Mouse (Mus musculus): Measurements from ENCODE around the gene Mfsd4a.
A peak's percentile ranks its signal among the peaks of the same experiment; 100 is the strongest.

Gene Mfsd4a

DNA sequence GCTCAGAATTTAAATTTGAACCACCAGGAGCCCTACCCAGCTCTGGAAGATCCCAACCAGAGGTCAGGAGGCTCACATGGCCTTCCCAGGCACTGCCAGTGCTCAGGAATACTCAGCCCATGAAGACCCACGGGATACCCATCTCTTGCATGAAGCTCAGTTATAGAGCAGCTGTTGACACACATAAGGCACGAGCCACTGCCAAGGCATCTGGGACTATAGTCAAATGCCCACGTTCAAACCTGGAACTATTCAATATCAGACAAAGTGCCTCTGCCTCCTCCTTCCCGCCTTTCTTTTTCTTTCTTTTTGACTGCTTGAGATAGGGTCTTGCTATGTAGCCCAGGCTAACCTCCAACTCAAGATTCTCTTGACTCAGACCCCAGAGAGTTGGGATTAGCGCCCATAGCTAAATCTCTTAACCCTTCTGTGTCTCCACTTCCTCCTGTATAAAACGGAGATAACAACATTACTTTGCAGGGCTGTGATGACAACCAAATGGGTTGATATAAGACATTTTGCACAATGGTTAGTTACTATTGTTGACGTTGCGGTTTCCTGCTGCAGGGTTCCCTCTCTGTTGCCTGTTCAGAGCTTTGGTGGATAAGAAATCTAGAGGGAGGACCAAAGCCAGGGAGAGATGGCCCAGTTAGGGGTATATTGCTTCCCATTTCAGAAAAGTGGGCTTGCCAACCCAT lies 2.2 kb downstream of the Mfsd4a start:
- no peak for DNase-seq (ENCODE audit: low spot score)

GRCm38 (mm10) chr1:132065001-132065400 lies 2.9 kb downstream of the Mfsd4a start:
- DNase-seq (ENCODE audit: low spot score), result no peak

DNA sequence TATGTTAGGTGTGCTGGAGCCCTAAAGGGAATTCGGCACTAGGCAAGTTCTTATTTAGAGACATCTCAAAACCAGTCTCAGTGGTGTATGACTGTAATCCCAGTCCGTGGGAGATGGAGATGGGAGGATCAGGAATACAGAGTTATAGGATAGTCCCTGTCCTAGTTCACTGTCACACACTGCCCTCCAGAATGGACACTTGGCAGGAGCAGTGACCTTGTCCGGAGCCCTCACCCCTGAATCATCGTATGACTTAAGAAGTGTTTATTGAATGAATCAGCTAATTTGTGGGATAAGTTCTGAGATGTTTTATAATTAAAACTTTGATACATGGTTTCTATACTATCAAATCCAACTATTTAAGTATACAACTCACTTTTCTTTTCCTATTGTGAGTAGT lies 4.8 kb downstream of the Mfsd4a start:
- DNase-seq (ENCODE audit: low spot score), result no peak

DNA sequence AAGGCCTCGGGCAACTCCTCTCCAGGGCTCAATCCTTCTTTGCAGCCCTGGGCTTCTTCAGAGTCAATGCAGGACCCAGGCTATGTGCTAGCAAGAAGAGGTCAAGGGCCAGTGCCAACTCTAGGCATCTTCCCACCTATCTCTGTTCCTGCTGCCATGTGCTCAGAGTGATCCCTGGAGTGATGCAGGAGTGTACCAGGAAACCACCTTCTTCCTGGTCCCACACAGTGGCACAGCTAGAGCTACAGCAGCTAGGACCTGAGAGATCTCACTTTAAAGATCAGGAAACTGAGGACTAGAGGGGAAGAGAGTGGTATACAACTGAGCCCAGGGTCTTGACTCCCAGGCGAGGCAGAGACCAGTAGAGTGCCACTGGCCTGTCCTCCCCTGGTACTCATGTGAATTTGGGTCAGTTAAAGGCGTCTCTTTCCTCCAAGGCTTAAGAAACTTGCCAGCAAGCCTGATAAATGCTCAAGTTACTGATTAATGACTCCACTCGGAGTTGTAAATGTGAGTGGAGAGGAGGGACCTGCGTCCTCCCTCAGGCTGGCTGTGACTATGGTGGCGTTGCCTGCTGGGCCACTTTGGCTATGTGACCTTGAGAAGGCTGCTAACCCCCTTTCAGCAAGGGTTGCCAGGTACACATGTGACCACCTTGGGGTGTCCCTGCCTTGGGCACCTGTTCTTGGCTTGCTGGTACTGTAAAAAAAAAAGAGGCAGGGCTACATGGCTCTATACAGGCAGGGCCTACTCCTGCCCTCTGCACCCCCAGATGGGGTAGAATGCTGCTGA lies 5.9 kb downstream of the Mfsd4a start:
- no peak for DNase-seq (ENCODE audit: low spot score)

DNA sequence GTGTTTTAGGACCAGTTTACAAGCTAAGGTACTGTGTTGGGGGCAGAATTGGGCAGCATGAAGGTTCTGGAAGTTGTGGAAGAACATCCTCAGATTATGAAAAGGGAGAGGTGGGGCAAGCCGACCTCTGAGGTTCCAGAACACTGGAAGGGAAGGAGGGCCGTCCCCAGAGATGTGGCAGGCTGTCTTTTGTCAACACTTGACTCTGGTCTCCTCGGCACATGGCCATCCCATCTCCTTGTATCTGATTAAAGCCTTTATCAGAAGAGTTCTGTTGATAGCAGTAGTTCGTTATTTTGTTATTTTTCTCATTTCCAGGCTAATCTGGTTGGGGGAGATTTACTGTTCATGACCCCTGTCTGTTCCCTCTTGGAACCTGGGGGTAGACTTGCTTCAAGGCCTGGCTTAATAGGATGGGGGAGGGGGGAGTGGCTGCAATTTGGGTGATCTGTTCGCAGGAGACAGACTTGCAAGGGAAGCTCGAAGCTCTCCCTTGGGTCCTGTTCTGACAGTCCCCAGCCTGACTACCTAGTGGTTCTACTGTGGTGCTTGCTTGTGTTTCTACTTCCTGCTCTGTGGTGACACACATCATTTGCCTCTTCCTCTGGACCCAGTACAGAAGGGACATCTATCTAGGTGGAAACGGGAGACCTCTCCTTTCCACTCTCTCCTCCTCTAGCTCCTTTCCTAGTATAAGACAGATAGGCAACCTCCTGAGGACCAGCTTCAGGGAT lies 7.7 kb downstream of the Mfsd4a start:
- DNase-seq (ENCODE audit: low spot score), result no peak

- no peak for DNase-seq (ENCODE audit: low spot score)
These were observed 9.3 kb downstream of the Mfsd4a start for GRCm38 (mm10) chr1:132058558-132058957.

GRCm38 (mm10) chr1:132055054-132055664 lies 12.7 kb downstream of the Mfsd4a start:
- DNase-seq (ENCODE audit: low spot score), result no peak

DNA sequence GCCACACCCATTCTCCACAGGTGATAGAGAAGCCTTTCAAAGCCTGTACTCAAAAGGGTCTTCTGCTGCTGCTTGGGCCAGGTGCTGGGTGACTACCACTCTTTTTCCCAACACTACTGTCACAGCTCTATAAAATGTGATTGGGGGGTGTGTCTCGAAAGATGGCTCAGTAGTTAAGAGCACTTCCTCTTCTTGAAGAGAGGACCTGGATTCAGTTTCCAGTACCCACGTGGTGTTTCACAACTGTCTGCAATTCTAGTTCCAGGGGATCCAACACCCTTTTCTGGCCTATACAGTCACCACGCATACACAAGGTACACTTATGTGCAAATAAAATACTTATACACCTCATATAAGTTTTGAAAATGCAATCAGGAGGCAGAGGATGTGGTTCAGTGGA lies 13.5 kb downstream of the Mfsd4a start:
- DNase-seq (ENCODE audit: low spot score), result no peak

DNA sequence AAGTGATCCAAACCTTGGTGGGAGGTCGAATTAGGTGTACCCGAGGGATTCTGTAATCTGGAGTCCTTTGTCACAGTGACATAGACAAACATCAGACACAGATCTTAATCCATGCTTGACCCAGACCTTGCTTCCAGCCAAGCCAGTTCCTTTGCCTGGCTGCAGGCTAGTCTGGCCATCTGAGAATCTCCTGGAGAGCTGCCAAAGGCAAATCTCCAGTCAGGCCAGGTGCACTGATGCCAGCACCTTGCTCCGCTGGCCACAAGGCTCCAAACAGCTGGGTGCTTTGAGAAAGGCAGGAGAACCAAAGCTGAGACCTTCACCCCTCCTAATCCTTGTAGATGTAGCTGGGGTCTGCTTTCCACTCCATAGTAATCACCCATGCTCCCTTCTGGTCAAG lies 16.1 kb downstream of the Mfsd4a start:
- no peak for DNase-seq (ENCODE audit: low spot score)

DNA sequence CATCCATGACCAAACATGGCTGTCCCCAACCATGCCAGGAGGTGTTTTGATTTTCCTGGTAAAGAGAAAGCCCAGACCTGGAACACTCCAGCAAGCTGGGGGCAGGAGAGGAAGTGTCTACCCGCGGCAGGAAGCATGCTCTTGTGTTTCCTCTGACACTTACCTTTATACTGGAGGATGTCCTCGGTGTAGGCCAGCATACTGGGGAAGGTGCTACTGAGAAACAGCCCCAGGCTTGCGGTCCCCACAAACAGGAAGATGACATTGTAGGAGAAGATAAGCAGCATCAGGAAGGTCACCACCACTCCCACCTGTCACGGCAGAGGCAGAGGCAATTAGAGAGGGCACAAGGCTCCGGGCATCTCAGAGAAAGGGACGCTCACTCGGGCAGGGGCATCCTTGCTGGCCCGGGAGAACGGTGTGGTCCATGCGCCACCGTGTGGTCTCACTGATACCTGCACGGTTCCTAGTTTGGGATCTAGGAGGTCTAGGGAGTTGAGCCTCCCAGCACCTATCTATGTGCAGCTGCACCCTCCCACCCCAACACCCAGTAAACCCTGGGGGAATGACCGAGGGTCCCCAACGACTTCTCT lies 21.6 kb downstream of the Mfsd4a start:
- peak; percentile 30 for DNase-seq (ENCODE audit: low spot score)

- DNase-seq (ENCODE audit: low spot score), result peak; percentile 43
These were observed 24.1 kb downstream of the Mfsd4a start for GRCm38 (mm10) chr1:132043759-132044158.

DNA sequence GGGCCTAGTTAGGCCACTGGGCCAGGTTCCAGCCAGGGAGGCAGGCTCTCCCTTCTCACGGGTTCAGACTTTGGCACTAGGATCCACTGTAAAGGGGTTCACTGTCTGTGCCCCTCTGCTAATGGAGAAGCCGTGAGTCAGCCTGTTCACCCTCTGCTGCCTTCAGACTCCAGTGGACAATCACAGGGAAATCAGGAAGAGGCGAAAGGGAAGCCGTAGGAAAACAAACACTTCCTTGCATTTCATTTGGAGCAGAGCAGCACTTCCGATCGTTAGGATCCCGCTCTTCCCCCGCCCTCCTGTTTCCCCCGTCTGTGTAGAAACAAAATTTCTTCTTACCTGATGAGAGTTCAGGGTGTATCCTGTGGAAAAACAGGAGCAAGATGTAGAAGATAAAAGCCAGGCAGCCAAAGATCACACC lies 27.7 kb downstream of the Mfsd4a start:
- DNase-seq (ENCODE audit: low spot score), result no peak

DNA sequence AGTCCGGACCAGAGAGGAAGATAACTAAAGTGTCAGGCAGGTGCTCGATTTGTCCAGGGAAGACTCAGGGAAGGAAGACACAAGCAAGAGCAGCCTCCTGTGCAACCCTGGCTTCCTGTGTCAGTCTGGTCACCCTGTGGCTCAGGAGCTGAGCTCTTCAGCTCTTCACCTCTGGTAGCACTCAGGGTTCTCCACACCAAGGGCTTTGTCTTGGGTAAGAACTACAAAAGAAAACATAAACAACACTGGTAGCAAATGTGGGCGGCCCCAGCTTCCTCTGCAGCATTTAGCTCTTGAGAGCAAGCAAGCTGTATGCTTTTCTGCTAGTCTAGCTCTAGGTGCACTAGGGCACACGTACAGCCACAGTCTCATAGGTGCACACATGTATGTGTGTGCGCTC lies 29.1 kb downstream of the Mfsd4a start:
- no peak for DNase-seq (ENCODE audit: low spot score)

DNA sequence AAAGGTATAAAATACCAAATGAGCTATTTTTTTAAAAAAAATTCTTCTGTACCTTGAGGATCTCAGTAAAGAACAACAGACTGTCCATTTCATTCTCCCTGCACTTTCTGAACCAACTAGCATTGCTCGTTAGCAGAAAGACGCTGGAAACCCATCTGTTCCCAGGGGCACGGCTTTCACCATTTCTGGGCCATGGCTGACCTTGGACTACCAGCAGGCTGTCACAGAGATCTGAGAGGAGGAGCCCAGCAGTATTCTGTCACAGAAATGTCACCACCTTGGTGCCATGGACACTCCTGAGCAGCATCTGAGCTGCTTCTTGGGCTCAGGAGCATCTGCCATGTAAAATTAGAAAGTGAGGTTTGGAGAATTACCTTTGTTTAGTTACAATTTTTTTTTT lies 30.1 kb downstream of the Mfsd4a start:
- DNase-seq (ENCODE audit: low spot score), result no peak

DNA sequence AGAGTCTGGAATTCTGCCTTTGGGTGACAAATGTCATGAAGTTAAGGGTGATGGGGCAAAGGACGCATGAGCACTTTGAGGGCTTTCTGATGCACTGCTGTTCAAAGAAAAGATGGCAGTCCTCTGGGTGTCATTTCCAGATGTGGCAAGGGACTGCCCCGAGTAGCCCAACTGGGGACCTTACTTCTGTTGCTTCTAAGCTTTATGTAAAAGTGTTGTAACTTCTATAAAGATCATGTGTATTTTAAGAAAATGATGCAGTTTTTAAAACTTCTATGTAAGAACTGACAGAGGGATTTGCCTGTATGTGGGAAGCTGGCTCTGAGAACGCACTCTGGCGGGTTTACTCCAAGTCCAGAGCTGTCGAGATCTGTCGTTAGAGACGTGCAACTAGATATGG lies 35.7 kb downstream of the Mfsd4a start:
- no peak for DNase-seq (ENCODE audit: low spot score)

DNA sequence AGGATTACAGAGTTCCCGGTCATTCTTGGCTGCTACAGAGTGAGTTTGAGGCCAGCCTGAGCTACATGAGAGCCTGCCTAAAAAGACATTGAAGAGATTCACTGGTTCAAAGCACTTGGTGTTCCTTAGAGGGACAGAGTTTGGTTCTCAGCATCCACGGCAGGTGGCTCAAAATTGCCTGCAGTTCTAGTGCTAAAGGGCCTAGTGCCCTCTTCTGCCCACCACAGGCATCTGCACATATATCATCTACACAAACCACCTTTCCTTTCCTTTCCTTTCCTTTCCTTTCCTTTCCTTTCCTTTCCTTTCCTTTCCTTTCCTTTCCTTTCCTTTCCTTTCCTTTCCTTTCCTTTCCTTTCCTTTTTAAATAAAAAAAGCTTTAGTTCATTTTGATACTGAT lies 37.3 kb downstream of the Mfsd4a start:
- no peak for DNase-seq (ENCODE audit: low spot score)

DNA sequence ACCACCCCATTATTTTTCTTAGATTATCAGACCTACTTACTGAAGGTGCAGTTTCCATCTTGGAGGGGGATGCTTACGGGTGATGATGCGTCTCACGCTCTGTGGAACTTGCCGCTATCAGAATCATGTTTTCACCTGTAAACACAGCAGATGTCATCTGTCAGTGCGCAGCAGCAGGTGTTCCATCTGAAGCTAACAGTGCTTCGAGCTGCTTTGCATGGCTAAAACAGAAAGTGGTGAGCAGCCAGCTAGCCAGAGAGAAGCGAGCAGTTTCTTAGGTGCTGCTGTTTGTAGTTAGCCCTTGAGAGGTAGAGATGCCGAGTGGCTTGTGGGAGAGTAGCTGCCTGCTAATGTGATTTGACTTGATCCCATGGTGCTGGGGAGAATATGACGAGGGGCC lies 39.4 kb downstream of the Mfsd4a start:
- no peak for DNase-seq (ENCODE audit: low spot score)

GRCm38 (mm10) chr1:132027978-132028377 lies 39.9 kb downstream of the Mfsd4a start:
- no peak for DNase-seq (ENCODE audit: low spot score)

DNA sequence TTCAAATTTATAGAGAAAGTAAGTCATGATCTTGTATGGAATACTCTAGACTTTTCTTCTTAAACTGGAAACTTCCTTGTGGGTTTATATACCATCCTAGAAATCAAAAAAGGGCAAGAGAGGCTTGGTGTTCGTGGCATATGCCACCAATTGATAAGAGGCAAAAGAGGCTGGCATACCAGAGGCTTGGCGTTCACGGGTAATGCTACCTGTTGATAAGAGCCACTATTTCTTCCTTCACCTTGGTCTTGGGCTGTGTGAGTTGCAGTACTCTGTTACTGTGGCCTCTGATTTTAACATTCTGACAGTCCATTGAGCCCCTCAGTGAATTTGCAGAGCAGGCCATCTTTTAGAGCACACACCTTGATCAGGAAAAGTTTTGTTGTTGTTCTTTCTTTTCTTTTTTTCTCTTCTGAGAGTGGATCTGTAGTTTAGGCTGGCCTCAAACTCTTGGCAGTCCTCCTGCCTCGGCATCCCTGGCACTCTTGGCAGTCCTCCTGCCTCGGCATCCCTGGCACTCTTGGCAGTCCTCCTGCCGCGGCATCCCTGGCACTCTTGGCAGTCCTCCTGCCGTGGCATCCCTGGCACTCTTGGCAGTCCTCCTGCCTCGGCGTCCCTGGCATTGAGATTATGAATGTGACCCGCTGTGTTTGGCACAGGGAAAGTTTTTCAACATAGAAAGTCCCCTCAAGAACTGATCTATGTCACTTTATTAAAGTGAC lies 40.8 kb downstream of the Mfsd4a start:
- no peak for DNase-seq (ENCODE audit: low spot score)

DNA sequence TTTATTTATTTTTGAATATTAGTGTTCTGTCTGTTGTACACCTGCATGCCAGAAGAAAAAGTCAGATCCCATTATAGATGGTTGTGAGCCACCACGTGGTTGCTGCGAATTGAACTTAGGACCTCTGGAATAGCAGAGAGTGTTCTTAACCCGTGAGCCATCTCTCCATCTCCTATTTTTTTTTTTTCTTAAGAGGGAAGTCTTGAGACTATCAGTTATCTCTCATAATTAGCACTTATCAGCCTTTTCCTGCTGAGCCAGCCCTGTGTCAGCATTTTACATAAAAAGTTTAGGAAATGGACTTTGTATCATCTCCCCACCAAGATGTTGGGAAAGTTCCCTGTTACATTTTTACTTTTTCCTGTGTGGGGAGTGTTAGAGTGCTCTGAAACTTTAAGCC lies 45.8 kb downstream of the Mfsd4a start:
- no peak for DNase-seq (ENCODE audit: low spot score)

- no peak for DNase-seq (ENCODE audit: low spot score)
These were observed 48.0 kb downstream of the Mfsd4a start for GRCm38 (mm10) chr1:132019876-132020275.

GRCm38 (mm10) chr1:132016691-132017090 lies 51.2 kb downstream of the Mfsd4a start:
- DNase-seq (ENCODE audit: low spot score), result no peak
